Mouse (Mus musculus): ENCODE measurements around the gene Pde3a. TPM values are rescaled to one million over a fixed set of nuclear protein-coding genes. Genes with fewer than 3 reads are reported as not detected.

Gene Pde3a
- polyA plus RNA-seq, 2 experiments: 0.45 to 0.86 TPM

DNA sequence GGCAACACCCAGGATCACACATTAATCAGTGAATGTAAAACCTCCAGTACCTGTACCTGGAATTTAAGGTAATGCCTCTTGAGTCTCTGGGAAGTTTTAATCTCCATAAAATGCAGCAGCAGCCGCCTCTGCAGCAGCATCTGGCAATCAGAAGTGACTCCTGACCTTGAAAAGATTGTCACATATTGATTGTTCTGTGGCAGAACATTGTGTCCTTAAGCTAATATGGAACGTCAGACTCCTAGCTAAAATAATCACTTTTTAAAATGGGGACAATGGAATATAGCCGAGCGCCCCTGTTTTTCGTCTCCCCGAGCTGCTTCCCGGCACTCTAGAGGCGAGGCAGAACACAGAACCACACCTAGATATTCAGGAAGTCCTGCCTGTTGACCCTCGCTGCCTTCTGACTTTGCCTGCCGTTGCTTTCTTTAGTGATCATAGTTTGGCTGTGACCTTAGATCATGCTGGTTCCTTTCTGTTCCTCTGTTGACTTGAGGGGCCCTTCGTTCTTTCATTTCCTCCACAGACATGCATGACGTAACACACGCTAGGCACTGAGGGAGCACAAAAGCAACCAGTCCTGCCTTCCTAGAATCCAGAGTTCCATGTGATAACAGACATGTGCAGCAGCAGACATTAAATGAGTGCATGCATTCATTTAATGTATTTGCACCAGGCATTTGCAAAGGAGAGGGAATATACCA lies 183.4 kb downstream of the Pde3a start:
- ATAC-seq (ENCODE audit: insufficient read depth) (no peak), DNase-seq (ENCODE audit: low read depth in 3 of 3, low spot score in 3 of 3) (no peak)
- no peak overlapping the region for H3K27ac ChIP-seq
- no peak overlapping the region for H3K9ac ChIP-seq (replicated peaks)
- H3K27me3 ChIP-seq (ENCODE audit: control insufficient read depth, insufficient read depth, low read length): no peaks in the 10 kb centered on the region
- 62% methylated on average over 13 of the region's 13 CpGs for WGBS (ENCODE audit: insufficient replicate concordance)
- no peaks in the 10 kb centered on the region for H3K9me3 ChIP-seq (ENCODE audit: control insufficient read depth, low read length)
- TF ChIP-seq CTCF (IDR thresholded peaks at IDR 0.05; ENCODE audit: low read depth) (no peak), EP300 (IDR thresholded peaks at IDR 0.05; ENCODE audit: low read depth) (no peak)
- no peak overlapping the region for H3K4me2 ChIP-seq (ENCODE audit: low read depth)
- H3K4me1 ChIP-seq (replicated peaks; ENCODE audit: control insufficient read depth in 2 of 2, insufficient read depth in 2 of 2, low read length in 1 of 2): no peaks in the 10 kb centered on the region
- H3K4me3 ChIP-seq (ENCODE audit: insufficient read depth in 1 of 2, low read depth in 2 of 2, low read length in 2 of 2): no peak overlapping the region
- no peaks in the 10 kb centered on the region for H3K36me3 ChIP-seq (replicated peaks; ENCODE audit: control insufficient read depth, insufficient read depth, low read depth)

DNA sequence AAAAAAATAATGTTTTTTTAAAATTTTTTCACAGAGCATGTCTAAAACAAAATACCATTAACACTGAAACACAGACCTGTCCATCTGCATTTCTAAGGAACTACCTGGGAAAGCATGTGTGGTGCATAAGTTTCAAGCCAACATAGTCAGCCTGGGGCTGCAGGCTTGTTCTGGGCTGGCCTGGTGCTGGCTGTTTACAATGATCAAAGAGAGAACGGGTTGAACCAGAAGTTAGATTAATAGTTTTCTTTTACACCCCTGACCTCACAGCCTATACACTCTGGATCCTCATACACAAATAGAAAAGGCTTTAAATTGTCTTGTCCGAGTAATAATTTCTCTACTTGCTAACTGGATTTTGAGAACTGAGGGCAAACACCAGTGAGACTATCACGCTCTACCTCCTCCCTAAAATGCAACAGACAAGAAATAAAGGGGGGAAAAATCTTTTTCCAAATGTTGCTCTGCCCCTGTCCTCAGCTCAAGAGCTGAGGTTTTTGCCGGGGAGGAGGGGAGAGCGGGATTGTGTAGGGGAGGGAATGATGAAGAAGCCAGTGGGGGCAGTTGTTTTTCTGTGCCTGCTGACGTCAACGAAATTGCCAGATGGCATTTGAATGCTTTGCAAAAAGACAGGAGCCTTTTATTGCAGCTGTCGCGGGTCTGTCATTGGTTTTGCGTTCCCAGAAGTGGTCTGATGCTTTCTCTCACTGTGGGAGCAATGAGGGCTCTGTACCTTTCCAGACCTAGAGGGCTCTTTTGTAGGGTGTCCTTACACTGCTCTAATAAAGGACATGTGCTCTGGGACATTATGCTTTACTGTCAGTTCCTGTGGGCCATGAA lies 185.1 kb downstream of the Pde3a start:
- Histone ChIP-seq H3K27ac (no peak overlapping the region), H3K27me3 (ENCODE audit: control insufficient read depth, insufficient read depth, low read length) (no peaks in the 10 kb centered on the region), H3K4me2 (ENCODE audit: low read depth) (no peak overlapping the region), H3K9ac (replicated peaks) (no peak overlapping the region), H3K4me1 (replicated peaks; ENCODE audit: control insufficient read depth in 2 of 2, insufficient read depth in 2 of 2, low read length in 1 of 2) (no peaks in the 10 kb centered on the region), H3K4me3 (ENCODE audit: insufficient read depth in 1 of 2, low read depth in 2 of 2, low read length in 2 of 2) (no peak overlapping the region), H3K36me3 (replicated peaks; ENCODE audit: control insufficient read depth, insufficient read depth, low read depth) (no peaks in the 10 kb centered on the region), H3K9me3 (ENCODE audit: control insufficient read depth, low read length) (no peaks in the 10 kb centered on the region)
- TF ChIP-seq EP300 (IDR thresholded peaks at IDR 0.05; ENCODE audit: low read depth): no peak
- TF ChIP-seq CTCF (IDR thresholded peaks at IDR 0.05; ENCODE audit: low read depth): no peak
- ATAC-seq (ENCODE audit: insufficient read depth): no peak
- 50% methylated on average over 10 of the region's 10 CpGs for WGBS (ENCODE audit: insufficient replicate concordance)
- DNase-seq (ENCODE audit: low read depth in 3 of 3, low spot score in 3 of 3): no peak

GRCm38 (mm10) chr6:141435160-141435559 lies 186.1 kb downstream of the Pde3a start:
- Histone ChIP-seq H3K4me3 (ENCODE audit: insufficient read depth in 1 of 2, low read depth in 2 of 2, low read length in 2 of 2) (no peak overlapping the region), H3K9ac (replicated peaks) (no peak overlapping the region), H3K9me3 (ENCODE audit: control insufficient read depth, low read length) (no peaks in the 10 kb centered on the region), H3K4me2 (ENCODE audit: low read depth) (no peak overlapping the region), H3K4me1 (replicated peaks; ENCODE audit: control insufficient read depth in 2 of 2, insufficient read depth in 2 of 2, low read length in 1 of 2) (no peaks in the 10 kb centered on the region), H3K27me3 (ENCODE audit: control insufficient read depth, insufficient read depth, low read length) (no peaks in the 10 kb centered on the region), H3K27ac (no peak overlapping the region), H3K36me3 (replicated peaks; ENCODE audit: control insufficient read depth, insufficient read depth, low read depth) (no peaks in the 10 kb centered on the region)
- TF ChIP-seq EP300 (IDR thresholded peaks at IDR 0.05; ENCODE audit: low read depth) (no peak), CTCF (IDR thresholded peaks at IDR 0.05; ENCODE audit: low read depth) (no peak)
- DNase-seq (ENCODE audit: low read depth in 3 of 3, low spot score in 3 of 3) (no peak), ATAC-seq (ENCODE audit: insufficient read depth) (no peak)
- 63% methylated on average over 4 of the region's 4 CpGs for WGBS (ENCODE audit: insufficient replicate concordance)

DNA sequence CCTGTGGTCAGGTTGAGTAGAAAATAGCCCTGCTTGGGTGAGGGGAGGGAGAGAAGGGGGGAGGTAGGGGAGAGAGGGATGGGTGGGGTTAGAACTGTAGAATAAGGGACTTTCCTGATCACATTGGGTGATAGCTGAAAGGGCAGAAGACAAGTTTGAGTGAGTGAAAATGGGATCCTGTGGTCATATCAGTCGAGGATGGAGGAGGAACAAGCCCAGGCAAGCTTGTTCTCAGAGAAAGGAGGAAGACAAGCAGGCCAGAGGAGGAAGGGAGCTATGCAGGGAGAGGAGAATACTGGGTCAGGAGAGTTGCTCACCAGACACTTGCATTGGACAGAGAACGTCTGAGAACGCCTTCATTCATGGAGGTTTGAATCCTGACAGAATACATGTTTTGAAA lies 190.9 kb downstream of the Pde3a start:
- Histone ChIP-seq H3K36me3 (replicated peaks; ENCODE audit: control insufficient read depth, insufficient read depth, low read depth) (no peaks in the 10 kb centered on the region), H3K27me3 (ENCODE audit: control insufficient read depth, insufficient read depth, low read length) (no peaks in the 10 kb centered on the region), H3K9me3 (ENCODE audit: control insufficient read depth, low read length) (no peaks in the 10 kb centered on the region), H3K4me3 (ENCODE audit: insufficient read depth in 1 of 2, low read depth in 2 of 2, low read length in 2 of 2) (no peak overlapping the region), H3K4me2 (ENCODE audit: low read depth) (no peak overlapping the region), H3K9ac (replicated peaks) (no peak overlapping the region), H3K27ac (no peak overlapping the region), H3K4me1 (replicated peaks; ENCODE audit: control insufficient read depth in 2 of 2, insufficient read depth in 2 of 2, low read length in 1 of 2) (no peaks in the 10 kb centered on the region)
- 35% methylated on average over 3 of the region's 3 CpGs for whole genome bisulfite sequencing (ENCODE audit: insufficient replicate concordance)
- DNase-seq (ENCODE audit: low read depth in 3 of 3, low spot score in 3 of 3): no peak
- no peak for ATAC-seq (ENCODE audit: insufficient read depth)
- TF ChIP-seq CTCF (IDR thresholded peaks at IDR 0.05; ENCODE audit: low read depth) (no peak), EP300 (IDR thresholded peaks at IDR 0.05; ENCODE audit: low read depth) (no peak)

DNA sequence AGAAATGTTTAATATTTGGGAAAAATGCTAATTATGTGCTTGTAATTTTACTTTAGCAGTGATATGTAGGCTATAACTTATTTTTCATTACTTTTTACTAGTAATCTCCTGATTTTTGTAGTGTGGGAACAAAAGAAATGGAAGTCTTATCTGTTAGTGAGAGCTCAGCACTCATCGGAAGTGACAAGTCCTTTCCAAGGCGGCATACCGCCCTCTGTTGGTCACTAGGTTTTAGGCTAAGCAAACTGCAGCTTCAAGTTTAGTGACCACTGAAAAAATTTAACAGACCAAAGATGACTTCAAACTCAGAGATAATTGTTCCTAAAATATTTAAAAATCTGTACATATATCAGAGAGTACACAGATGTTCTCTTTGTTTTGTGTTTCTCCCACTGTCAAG lies 198.5 kb downstream of the Pde3a start:
- Histone ChIP-seq H3K4me2 (ENCODE audit: low read depth) (no peak overlapping the region), H3K9me3 (ENCODE audit: control insufficient read depth, low read length) (no peaks in the 10 kb centered on the region), H3K9ac (replicated peaks) (no peak overlapping the region), H3K36me3 (replicated peaks; ENCODE audit: control insufficient read depth, insufficient read depth, low read depth) (no peaks in the 10 kb centered on the region), H3K27ac (no peak overlapping the region), H3K27me3 (ENCODE audit: control insufficient read depth, insufficient read depth, low read length) (no peaks in the 10 kb centered on the region), H3K4me3 (ENCODE audit: insufficient read depth in 1 of 2, low read depth in 2 of 2, low read length in 2 of 2) (no peak overlapping the region), H3K4me1 (replicated peaks; ENCODE audit: control insufficient read depth in 2 of 2, insufficient read depth in 2 of 2, low read length in 1 of 2) (no peaks in the 10 kb centered on the region)
- DNase-seq (ENCODE audit: low read depth in 3 of 3, low spot score in 3 of 3) (peak in 1 of 3 experiments; percentile 7), ATAC-seq (ENCODE audit: insufficient read depth) (no peak)
- TF ChIP-seq CTCF (IDR thresholded peaks at IDR 0.05; ENCODE audit: low read depth) (peak; percentile 47), EP300 (IDR thresholded peaks at IDR 0.05; ENCODE audit: low read depth) (no peak)
- WGBS (ENCODE audit: insufficient replicate concordance): 16% methylated on average over 3 of the region's 3 CpGs

Data from liver, embryonic 14.5 days (tissue).